Mouse (Mus musculus) lung, embryonic 16.5 days (tissue): ENCODE data around the gene Fam3b. TPM values are rescaled to one million over a fixed set of nuclear protein-coding genes. Genes with fewer than 3 reads are reported as not detected.
A peak's percentile ranks its signal among the peaks of the same experiment; 100 is the strongest.

Experiments used
- ATAC-seq: fragments of 200-750 bp; cut with Nextera tagmentation; 2 replicates; pipeline ENCODE4 v1.8.0; 2017; ENCODE audit warnings: low read depth, mild to moderate bottlenecking, moderate library complexity
- H3K27ac ChIP-seq: fragments of 300-500 bp; sonication (generic); 2 replicates; pipeline ENCODE4 v1.5.1; 2014; ENCODE audit warnings: mild to moderate bottlenecking, control low read depth, low read length
- H3K27me3 ChIP-seq: fragments of 300-500 bp; sonication (generic); 2 replicates; pipeline ENCODE4 v1.6.1; 2014; ENCODE audit warnings: low read depth, low read length, mixed read lengths; ENCODE audit not compliant: control insufficient read depth, insufficient read depth
- H3K36me3 ChIP-seq: fragments of 300-500 bp; sonication (generic); 2 replicates; pipeline ENCODE4 v1.6.1; 2014; ENCODE audit warnings: low read length; ENCODE audit not compliant: control insufficient read depth, insufficient read depth
- H3K4me1 ChIP-seq: fragments of 300-500 bp; sonication (generic); replicated peaks from 2 replicates; pipeline ENCODE4 v1.6.1; 2014; ENCODE audit warnings: low read length, mixed read lengths; ENCODE audit not compliant: control insufficient read depth, insufficient read depth
- H3K4me2 ChIP-seq: fragments of 300-500 bp; sonication (generic); 2 replicates; pipeline ENCODE4 v1.6.1; 2014; ENCODE audit warnings: low read depth, low read length, control low read depth
- H3K4me3 ChIP-seq: fragments of 300-500 bp; sonication (generic); 2 replicates; pipeline ENCODE4 v1.5.1; 2014; ENCODE audit warnings: mild to moderate bottlenecking, low read length, control low read depth
- H3K9ac ChIP-seq: fragments of 300-500 bp; sonication (generic); 2 replicates; pipeline ENCODE4 v1.6.1; 2014; ENCODE audit warnings: low read length, control low read depth
- H3K9me3 ChIP-seq: fragments of 300-500 bp; sonication (generic); 2 replicates; pipeline ENCODE4 v1.6.1; 2016; ENCODE audit warnings: low read length; ENCODE audit not compliant: control insufficient read depth
- WGBS: fragments of 180-500 bp; shearing (Covaris S2); extraction: QIAGEN DNeasy Blood & Tissue Kit; methylation state at CpG from one replicate; pipeline ENCODE4 v1.1.7; 2014; 5-methylcytosine and 5-hydroxymethylcytosine counted together
- polyA plus RNA-seq: library from polyadenylated mRNA; unstranded; fragments of >200 nt; fragmentation: Nextera tagmentation; extraction: Ambion mirVana; gene quantifications from 2 replicates; pipeline ENCODE4 v1.2.1, GENCODE M21; 2015

The Fam3b gene
- not detected in 2 replicates for polyA plus RNA-seq

- H3K4me3 ChIP-seq: no peak within 1 kb of the TSS
- H3K36me3 ChIP-seq: no peaks in the 10 kb centered on the region
- no peaks in the 10 kb centered on the region for H3K4me1 ChIP-seq
- H3K4me2 ChIP-seq: no peak within 1 kb of the TSS
- H3K9me3 ChIP-seq: no peaks in the 10 kb centered on the region
- ATAC-seq: peak; percentile 63
- peak within 1 kb of the TSS; percentile 43 for H3K27ac ChIP-seq
- 39% methylated on average over 4 of the region's 4 CpGs for WGBS
- no peak within 1 kb of the TSS for H3K9ac ChIP-seq
- H3K27me3 ChIP-seq: no peaks in the 10 kb centered on the region
These were observed at the start of gene Fam3b for GRCm38 (mm10) chr16:97514099-97514940. TSS of gene Fam3b (minus strand) at chr16:97514816.

DNA sequence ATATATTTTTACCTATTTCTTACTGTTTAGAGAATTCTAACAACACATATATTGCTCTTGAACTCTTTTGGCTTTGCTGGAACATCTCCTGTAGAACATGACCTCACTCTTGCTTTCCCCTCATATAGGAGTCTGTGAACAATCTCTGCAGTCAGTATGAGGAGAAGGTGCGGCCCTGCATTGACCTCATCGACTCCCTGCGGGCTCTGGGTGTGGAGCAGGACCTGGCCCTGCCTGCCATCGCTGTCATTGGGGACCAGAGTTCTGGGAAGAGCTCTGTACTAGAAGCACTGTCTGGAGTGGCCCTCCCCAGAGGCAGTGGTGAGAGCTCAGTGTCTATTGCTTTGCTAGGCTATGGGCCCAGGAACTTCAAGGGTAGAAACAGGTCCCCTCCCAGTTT, 29.7 kb upstream of the Fam3b start:
- Histone ChIP-seq H3K27ac (no peak overlapping the region), H3K4me3 (no peak overlapping the region), H3K36me3 (no peaks in the 10 kb centered on the region), H3K27me3 (no peaks in the 10 kb centered on the region), H3K4me2 (no peak overlapping the region), H3K4me1 (no peaks in the 10 kb centered on the region), H3K9ac (no peak overlapping the region), H3K9me3 (peaks cover 4% of the 10 kb centered on the region; the same call in 1 of the 2 replicates)
- WGBS: 72% methylated on average over 4 of the region's 4 CpGs
- ATAC-seq: no peak

DNA sequence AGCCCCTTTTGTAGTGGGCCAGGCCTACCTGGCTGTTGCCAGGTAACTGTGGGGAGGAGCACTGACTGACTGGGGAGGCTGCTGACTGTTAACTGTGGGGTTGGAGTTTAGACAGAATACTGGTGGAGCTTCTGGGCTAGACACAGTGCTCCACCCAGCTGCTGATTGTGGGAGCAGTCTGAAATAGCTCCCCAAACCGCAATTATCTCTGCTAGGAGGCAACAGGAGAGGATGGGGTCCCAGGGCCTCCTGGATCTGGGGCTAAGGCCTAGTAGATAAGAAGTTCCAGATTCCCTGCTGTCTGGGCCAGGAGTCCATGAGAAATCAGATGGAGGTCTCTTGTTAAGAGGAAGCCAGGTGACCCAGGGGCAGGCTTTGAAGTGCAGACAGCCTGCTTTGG, 22.2 kb upstream of the Fam3b start:
- Histone ChIP-seq H3K9me3 (peaks cover 4% of the 10 kb centered on the region; the same call in 1 of the 2 replicates), H3K9ac (no peak overlapping the region), H3K36me3 (no peaks in the 10 kb centered on the region), H3K4me3 (no peak overlapping the region), H3K4me2 (no peak overlapping the region), H3K4me1 (peaks cover 22% of the 10 kb centered on the region), H3K27ac (no peak overlapping the region), H3K27me3 (no peaks in the 10 kb centered on the region)
- ATAC-seq: no peak
- 33% methylated on average over 1 of the region's 1 CpGs for WGBS

GRCm38 (mm10) chr16:97535808-97536413, 21.3 kb upstream of the Fam3b start:
- 8% methylated on average over 3 of the region's 3 CpGs for WGBS
- no peaks in the 10 kb centered on the region for H3K27me3 ChIP-seq
- H3K4me2 ChIP-seq: peak overlapping the region; percentile 41
- no peaks in the 10 kb centered on the region for H3K36me3 ChIP-seq
- H3K4me1 ChIP-seq: peaks cover 22% of the 10 kb centered on the region
- peak overlapping the region; percentile 67 for H3K27ac ChIP-seq
- H3K9ac ChIP-seq: no peak overlapping the region; the same call in 1 of the 2 replicates
- peak; percentile 83 for ATAC-seq
- no peaks in the 10 kb centered on the region for H3K9me3 ChIP-seq
- H3K4me3 ChIP-seq: peak overlapping the region; percentile 17; the same call in 1 of the 2 replicates

DNA sequence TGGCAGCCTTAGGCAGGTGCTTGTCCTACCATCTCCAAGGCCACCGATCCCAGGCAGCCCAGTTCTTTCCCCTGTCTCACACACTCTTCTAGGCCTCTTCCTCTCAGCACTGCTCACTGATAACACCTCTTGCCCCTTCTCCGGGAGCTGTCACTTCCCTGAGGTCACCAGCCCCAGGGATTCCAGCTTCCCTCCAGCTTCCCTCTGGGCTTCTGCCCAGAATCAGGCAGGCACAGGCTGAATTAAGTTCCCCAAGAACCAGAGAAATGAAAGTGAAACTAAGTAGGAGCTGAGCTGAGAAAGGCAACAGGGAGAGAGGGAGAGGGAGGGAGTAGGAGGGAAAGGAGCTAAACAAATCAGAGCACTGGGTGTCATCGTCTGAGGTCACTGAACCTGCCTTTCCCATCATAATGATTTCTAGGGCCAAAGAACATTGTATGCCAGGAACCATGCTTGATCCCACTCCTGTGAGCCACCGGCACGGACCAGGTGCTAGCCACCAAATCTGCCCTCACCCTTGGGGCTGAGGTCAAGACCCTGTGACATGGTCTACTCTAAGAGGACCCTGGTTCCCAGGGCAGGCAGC, 20.4 kb upstream of the Fam3b start:
- no peaks in the 10 kb centered on the region for H3K27me3 ChIP-seq
- H3K4me2 ChIP-seq: peak overlapping the region; percentile 55
- peak; percentile 77 for ATAC-seq
- WGBS: 12% methylated on average over 5 of the region's 5 CpGs
- peak overlapping the region; percentile 67 for H3K27ac ChIP-seq
- no peaks in the 10 kb centered on the region for H3K36me3 ChIP-seq
- peak overlapping the region; percentile 33 for H3K4me3 ChIP-seq
- H3K9me3 ChIP-seq: no peaks in the 10 kb centered on the region
- peak overlapping the region; percentile 58 for H3K9ac ChIP-seq
- peaks cover 22% of the 10 kb centered on the region for H3K4me1 ChIP-seq

- Histone ChIP-seq H3K9ac (peak overlapping the region; percentile 58), H3K4me2 (peak overlapping the region; percentile 55), H3K4me3 (peak overlapping the region; percentile 33; the same call in 1 of the 2 replicates), H3K27me3 (no peaks in the 10 kb centered on the region), H3K4me1 (peaks cover 22% of the 10 kb centered on the region), H3K9me3 (no peaks in the 10 kb centered on the region), H3K36me3 (no peaks in the 10 kb centered on the region), H3K27ac (peak overlapping the region; percentile 67)
- 0 out of 2 replicates have a peak, but pooled peaks have one; percentile 1 for ATAC-seq
- WGBS: 33% methylated on average over 1 of the region's 1 CpGs
These were observed 19.8 kb upstream of the Fam3b start for GRCm38 (mm10) chr16:97534448-97534847.

DNA sequence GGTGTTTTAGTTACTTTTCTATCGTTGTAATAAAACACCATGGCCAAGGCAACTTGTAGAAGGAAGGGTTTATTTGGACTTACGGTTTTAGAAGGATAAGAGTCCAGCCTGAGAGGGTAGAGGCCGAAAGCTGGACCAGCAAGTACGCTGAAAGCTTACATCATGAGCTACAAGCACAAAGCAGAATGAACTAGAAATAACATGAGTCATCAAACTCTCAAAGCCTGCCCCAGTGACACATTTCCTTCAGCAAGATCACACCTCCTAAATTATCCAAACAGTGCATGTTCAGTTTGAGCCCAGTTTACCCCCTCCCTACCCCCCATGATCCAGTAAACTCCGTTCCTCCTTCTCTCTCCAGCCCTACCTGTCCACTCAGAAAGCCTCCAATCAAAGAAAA, 19.1 kb upstream of the Fam3b start:
- no peak for ATAC-seq
- H3K4me3 ChIP-seq: no peak overlapping the region
- WGBS: 68% methylated on average over 5 of the region's 5 CpGs
- no peak overlapping the region for H3K27ac ChIP-seq
- no peaks in the 10 kb centered on the region for H3K9me3 ChIP-seq
- H3K27me3 ChIP-seq: no peaks in the 10 kb centered on the region
- no peak overlapping the region for H3K9ac ChIP-seq
- H3K4me2 ChIP-seq: no peak overlapping the region
- H3K36me3 ChIP-seq: no peaks in the 10 kb centered on the region
- H3K4me1 ChIP-seq: peaks cover 22% of the 10 kb centered on the region

DNA sequence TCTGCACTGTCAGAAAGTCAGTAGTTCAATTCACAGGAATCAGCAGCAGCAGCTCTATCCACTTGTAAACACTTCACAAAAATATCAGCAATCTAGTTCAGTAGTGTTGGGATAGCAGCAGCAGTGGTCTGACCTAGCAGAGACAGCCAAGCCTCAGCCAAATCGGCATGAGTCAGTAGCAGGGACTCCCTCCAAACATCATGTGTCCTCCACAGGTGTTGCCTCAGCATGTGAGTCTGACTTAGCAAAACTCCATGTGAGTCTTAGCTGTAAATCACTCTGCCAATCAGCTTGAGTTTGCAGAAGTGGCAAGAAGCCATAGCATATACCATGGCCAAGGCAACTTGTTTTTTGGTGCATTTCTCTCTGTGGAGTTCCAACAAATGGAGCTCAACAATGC, 18.5 kb upstream of the Fam3b start:
- H3K27ac ChIP-seq: no peak overlapping the region
- H3K4me3 ChIP-seq: no peak overlapping the region
- no peaks in the 10 kb centered on the region for H3K27me3 ChIP-seq
- H3K9me3 ChIP-seq: no peaks in the 10 kb centered on the region
- H3K4me1 ChIP-seq: peaks cover 22% of the 10 kb centered on the region
- 70% methylated on average over 1 of the region's 1 CpGs for WGBS
- H3K4me2 ChIP-seq: no peak overlapping the region
- no peak for ATAC-seq
- no peaks in the 10 kb centered on the region for H3K36me3 ChIP-seq
- H3K9ac ChIP-seq: no peak overlapping the region

DNA sequence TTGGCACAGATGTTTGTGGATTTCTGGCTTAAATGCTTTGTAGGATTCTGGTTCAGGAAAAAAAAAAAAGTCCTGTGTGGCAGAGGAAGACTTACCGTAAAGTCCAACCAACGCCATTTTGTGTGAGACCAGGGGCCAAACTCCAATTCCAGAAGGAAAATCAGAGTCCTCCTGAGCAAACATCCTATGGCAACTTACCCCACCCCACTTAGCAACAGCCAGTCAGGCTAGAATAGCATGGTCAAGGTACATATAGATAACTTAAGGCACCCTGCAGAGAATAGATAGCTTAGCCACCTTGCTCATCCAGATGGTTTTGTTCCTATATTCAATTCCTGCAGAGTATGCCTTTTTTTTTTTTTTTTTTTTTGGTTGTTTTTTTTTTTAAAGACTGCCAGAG, 14.6 kb upstream of the Fam3b start:
- 75% methylated on average over 2 of the region's 2 CpGs for WGBS
- H3K4me1 ChIP-seq: no peaks in the 10 kb centered on the region
- H3K4me2 ChIP-seq: no peak overlapping the region
- ATAC-seq: no peak
- H3K9me3 ChIP-seq: no peaks in the 10 kb centered on the region
- no peak overlapping the region for H3K4me3 ChIP-seq
- H3K36me3 ChIP-seq: no peaks in the 10 kb centered on the region
- H3K9ac ChIP-seq: no peak overlapping the region
- H3K27me3 ChIP-seq: no peaks in the 10 kb centered on the region
- H3K27ac ChIP-seq: no peak overlapping the region
